ENCODE assay signal across 10 mouse cellular contexts in the genomic region with DNA sequence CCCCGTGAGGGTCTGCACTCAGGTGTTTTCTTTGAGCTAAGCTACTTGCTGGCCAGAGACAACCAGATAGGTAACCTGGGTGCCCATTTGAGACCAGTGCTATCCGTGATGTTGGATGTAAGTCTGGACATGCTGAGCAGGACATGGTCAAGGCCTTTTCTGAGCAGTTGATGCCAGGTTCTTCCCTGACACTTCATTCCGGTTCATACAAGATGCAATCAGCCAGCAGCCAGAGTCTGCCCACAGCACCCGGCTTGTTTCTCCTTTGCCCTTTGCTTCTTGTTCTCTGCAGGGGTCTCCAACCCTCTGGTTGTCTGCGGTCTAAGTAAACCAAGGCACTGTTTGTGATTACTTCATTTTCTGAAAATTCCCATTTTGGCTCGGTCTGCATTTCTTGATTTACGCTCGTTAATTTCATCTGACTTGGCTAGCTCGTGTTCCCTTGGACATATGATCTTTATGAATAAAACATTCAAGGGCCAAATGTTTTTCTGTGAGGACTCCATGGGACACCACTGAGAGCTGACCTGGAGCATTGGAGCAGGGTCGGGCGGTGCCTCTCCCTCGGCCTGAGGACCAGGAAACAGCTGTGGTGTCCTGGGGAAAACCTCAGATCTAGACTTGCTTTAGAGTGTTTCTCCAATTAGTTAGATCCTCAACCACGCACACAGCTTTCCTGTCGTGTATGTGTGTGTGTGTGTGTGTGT.
DNase-seq lines count a peak whose midpoint lies in the region; ATAC-seq and TF ChIP-seq lines count a peak whose summit lies in the region.
"Had no signal": no experiment of that assay in that cellular context is flagged by ENCODE, and none has a peak within 500 bp of the region (broad histone marks: within the 10 kb centered on the region; RNA-seq: fewer than 3 reads in every experiment).

No protein-coding gene starts in this region.

- H3K27ac ChIP-seq in forebrain, postnatal 0 days (ENCODE audit: low read depth, low read length) = peak overlapping the region; percentile 77
- H3K27ac ChIP-seq in neural tube, embryonic 15.5 days (replicated peaks) = peak overlapping the region; percentile 49
- H3K27ac ChIP-seq: liver, embryonic 12.5 days had no signal

- no peak overlapping the region for H3K4me2 ChIP-seq in forebrain, postnatal 0 days (ENCODE audit: low read depth)
- no peak overlapping the region for H3K4me2 ChIP-seq in neural tube, embryonic 15.5 days
- H3K4me2 ChIP-seq: liver, embryonic 12.5 days had no signal

- H3K4me3 ChIP-seq in forebrain, postnatal 0 days (ENCODE audit: low read depth, low read length) = no peak overlapping the region
- no peak overlapping the region for H3K4me3 ChIP-seq in neural tube, embryonic 15.5 days (replicated peaks)
- H3K4me3 ChIP-seq: liver, embryonic 12.5 days had no signal

- DNase-seq in adrenal gland, adult 2 months = peak; percentile 55
- DNase-seq in adrenal gland, postnatal 10 days = no peak
- DNase-seq in kidney, postnatal 4 days = peak; percentile 35 to 50
- no peak for DNase-seq in kidney, adult 11 months
- DNase-seq in forebrain, postnatal 0 days = no peak
- DNase-seq in thymus, adult 18-20 months = no peak
- no peak for DNase-seq in frontal cortex, adult 2 months (ENCODE audit: extremely low spot score in 1 of 2, low spot score in 1 of 2)
- DNase-seq: kidney, adult 2 months had no signal

- 34% methylated on average over 14 of the region's 14 CpGs for WGBS in forebrain, postnatal 0 days
- 58% methylated on average over 14 of the region's 14 CpGs for WGBS in neural tube, embryonic 15.5 days

- H3K36me3 ChIP-seq in forebrain, postnatal 0 days (ENCODE audit: insufficient read depth) = no peaks in the 10 kb centered on the region
- H3K36me3 ChIP-seq in neural tube, embryonic 15.5 days = no peaks in the 10 kb centered on the region
- H3K36me3 ChIP-seq: liver, embryonic 12.5 days had no signal

- no peak for TF ChIP-seq CTCF in forebrain, postnatal 0 days (IDR thresholded peaks at IDR 0.05; ENCODE audit: low read depth)

- H3K9ac ChIP-seq in forebrain, postnatal 0 days = no peak overlapping the region
- H3K9ac ChIP-seq in neural tube, embryonic 15.5 days (replicated peaks) = no peak overlapping the region
- H3K9ac ChIP-seq: liver, embryonic 12.5 days had no signal

- H3K9me3 ChIP-seq in forebrain, postnatal 0 days (ENCODE audit: low read length) = no peaks in the 10 kb centered on the region
- no peaks in the 10 kb centered on the region for H3K9me3 ChIP-seq in neural tube, embryonic 15.5 days (replicated peaks)
- H3K9me3 ChIP-seq: liver, embryonic 12.5 days had no signal

- ATAC-seq in forebrain, postnatal 0 days = no peak
- no peak for ATAC-seq in neural tube, embryonic 15.5 days (ENCODE audit: low FRiP score)
- ATAC-seq: liver, embryonic 12.5 days had no signal

- no peaks in the 10 kb centered on the region for H3K27me3 ChIP-seq in forebrain, postnatal 0 days (ENCODE audit: insufficient read depth, low read length)
- no peaks in the 10 kb centered on the region for H3K27me3 ChIP-seq in neural tube, embryonic 15.5 days (replicated peaks)
- H3K27me3 ChIP-seq: liver, embryonic 12.5 days had no signal

- peaks cover 27% of the 10 kb centered on the region for H3K4me1 ChIP-seq in forebrain, postnatal 0 days (ENCODE audit: insufficient read depth)
- H3K4me1 ChIP-seq in neural tube, embryonic 15.5 days = peaks cover 28% of the 10 kb centered on the region

Comparison
In these comparisons a context has a peak if more than half of its experiments do, and no peak if none do; other contexts are left out.
1. DNase-seq: peak in adrenal gland, adult 2 months (single experiment) and kidney, postnatal 4 days (2 of 2); none in adrenal gland, postnatal 10 days (single experiment), kidney, adult 11 months (single experiment), forebrain, postnatal 0 days (single experiment), thymus, adult 18-20 months (0 of 2) and frontal cortex, adult 2 months (0 of 2).